Mouse (Mus musculus): ENCODE measurements around the gene Lonrf3. TPM values are rescaled to one million over a fixed set of nuclear protein-coding genes. Genes with fewer than 3 reads are reported as not detected.

The Lonrf3 gene
- total and polyA plus RNA-seq, 3 experiments: not detected

DNA sequence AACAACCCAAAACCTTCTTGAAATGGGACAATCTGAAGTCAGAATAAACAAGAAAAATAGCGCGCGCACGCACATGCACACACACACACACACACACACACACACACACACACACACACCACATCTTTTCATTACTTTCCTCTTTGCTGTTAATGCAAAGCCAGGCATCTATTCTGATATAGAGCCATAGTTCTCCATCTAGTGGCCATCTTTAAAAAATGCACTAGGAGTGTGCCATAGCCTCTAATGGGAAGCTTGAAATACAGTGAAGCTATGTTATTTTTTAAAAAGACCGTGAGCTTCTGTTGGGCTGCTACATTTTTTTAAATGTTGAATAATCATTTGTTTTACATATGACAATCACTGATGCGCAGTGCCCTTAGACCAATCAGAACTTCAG is 65.1 kb downstream of the Lonrf3 start:
- Histone ChIP-seq H3K9ac (ENCODE audit: control insufficient read depth, low read depth, low read length, poor library complexity, severe bottlenecking) (no peak overlapping the region), H3K27ac (ENCODE audit: control insufficient read depth, low read depth, low read length) (no peak overlapping the region), H3K79me2 (ENCODE audit: control insufficient read depth, insufficient read depth, low read length, poor library complexity) (no peaks in the 10 kb centered on the region), H3K4me3 (ENCODE audit: control insufficient read depth in 1 of 2, insufficient read depth in 1 of 2, low read depth in 2 of 2, low read length in 2 of 2) (no peak overlapping the region), H3K9me3 (replicated peaks; ENCODE audit: insufficient read depth, low read length) (no peaks in the 10 kb centered on the region), H3K27me3 (ENCODE audit: control insufficient read depth in 1 of 2, insufficient read depth in 2 of 2, low read length in 2 of 2) (no peaks in the 10 kb centered on the region), H3K4me1 (ENCODE audit: control insufficient read depth in 1 of 2, insufficient read depth in 2 of 2, low read length in 2 of 2) (no peaks in the 10 kb centered on the region), H3K36me3 (ENCODE audit: control insufficient read depth in 1 of 2, insufficient read depth in 2 of 2, low read length in 2 of 2) (no peaks in the 10 kb centered on the region)
- peak; percentile 21 for DNase-seq (ENCODE audit: low read depth, low spot score)
- TF ChIP-seq SMC3 (IDR thresholded peaks at IDR 0.05; ENCODE audit: low read depth, low read length) (peak; percentile 46), ZKSCAN1 (IDR thresholded peaks at IDR 0.05; ENCODE audit: low read depth, low read length) (no peak), POLR2A (IDR thresholded peaks at IDR 0.05; ENCODE audit: control insufficient read depth in 1 of 2, insufficient read depth in 1 of 2, low read depth in 1 of 2, low read length in 2 of 2, poor library complexity in 1 of 2) (no peak), CTCF (IDR thresholded peaks at IDR 0.05 in 2 of 3, conservative IDR thresholded peaks at IDR 0.05 in 1 of 3; ENCODE audit: control insufficient read depth in 1 of 3, insufficient read depth in 1 of 3, low read depth in 2 of 3, low read length in 3 of 3, poor library complexity in 1 of 3, severe bottlenecking in 1 of 3) (peak in 2 of 3 experiments; percentile 12 to 50; a peak in 3 of 6 replicates), RAD21 (IDR thresholded peaks at IDR 0.05; ENCODE audit: low read depth, low read length) (peak; percentile 29)

DNA sequence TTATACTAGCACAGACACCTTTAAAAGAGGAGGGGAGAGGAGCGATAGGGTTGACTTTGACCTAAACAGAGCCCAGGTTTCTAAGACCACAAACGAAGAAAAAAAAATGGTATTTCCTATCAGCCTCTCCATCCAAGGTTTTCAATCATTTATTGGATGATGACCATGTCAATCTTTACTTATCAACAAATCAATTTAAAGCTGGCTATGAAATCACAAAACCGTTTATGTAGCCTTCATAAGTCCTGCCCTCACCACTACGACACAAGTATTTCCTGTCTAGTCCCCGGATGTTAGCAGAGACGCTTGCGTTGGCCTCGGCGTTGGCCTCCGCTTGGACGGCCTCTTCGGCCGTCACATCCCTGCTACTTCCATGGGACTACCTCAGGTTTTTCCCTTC is 72.8 kb downstream of the Lonrf3 start, which contains the start of gene Gm6268:
Gene Gm6268 (plus strand): TSS at position 301 of the 400 bp plus-strand sequence.
- no peak for TF ChIP-seq MEF2A (IDR thresholded peaks at IDR 0.05; ENCODE audit: extremely low read depth, insufficient replicate concordance, low read depth, low read length, poor library complexity, severe bottlenecking)
- TF ChIP-seq MXI1 (IDR thresholded peaks at IDR 0.05; ENCODE audit: low read depth, low read length): no peak
- H3K27ac ChIP-seq (ENCODE audit: control insufficient read depth, low read depth, low read length): no peak within 1 kb of the TSS
- H3K4me1 ChIP-seq (ENCODE audit: control insufficient read depth in 1 of 2, insufficient read depth in 2 of 2, low read length in 2 of 2): no peaks in the 10 kb centered on the region
- H3K9me3 ChIP-seq (replicated peaks; ENCODE audit: insufficient read depth, low read length): no peaks in the 10 kb centered on the region
- H3K9ac ChIP-seq (ENCODE audit: control insufficient read depth, low read depth, low read length, poor library complexity, severe bottlenecking): no peak within 1 kb of the TSS
- DNase-seq (ENCODE audit: low read depth, low spot score): no peak
- H3K36me3 ChIP-seq (ENCODE audit: control insufficient read depth in 1 of 2, insufficient read depth in 2 of 2, low read length in 2 of 2): no peaks in the 10 kb centered on the region
- H3K79me2 ChIP-seq (ENCODE audit: control insufficient read depth, insufficient read depth, low read length, poor library complexity): no peaks in the 10 kb centered on the region
- H3K4me3 ChIP-seq (ENCODE audit: control insufficient read depth in 1 of 2, insufficient read depth in 1 of 2, low read depth in 2 of 2, low read length in 2 of 2): no peak within 1 kb of the TSS
- no peaks in the 10 kb centered on the region; a peak in 1 of 4 replicates for H3K27me3 ChIP-seq (ENCODE audit: control insufficient read depth in 1 of 2, insufficient read depth in 2 of 2, low read length in 2 of 2)

DNA sequence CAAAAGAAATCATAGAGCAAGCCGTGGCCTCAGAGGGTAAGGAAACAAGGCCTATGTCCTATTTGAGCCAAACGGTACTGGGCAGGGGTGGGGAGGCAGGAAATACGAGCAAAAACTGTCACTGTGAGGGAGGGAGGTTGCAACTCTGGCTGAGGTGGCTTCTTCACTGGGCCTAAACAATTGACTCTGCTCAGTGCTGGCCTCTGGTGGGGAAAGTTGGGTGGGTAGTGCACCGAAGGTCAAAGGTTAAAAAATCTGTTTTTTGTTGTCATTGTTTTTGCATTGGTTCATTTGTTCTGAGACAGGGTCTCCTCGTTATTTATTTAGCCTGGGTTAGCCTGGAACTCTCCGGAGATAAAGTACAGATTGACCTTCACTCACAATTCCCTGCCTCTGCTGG is 74.2 kb downstream of the Lonrf3 start:
- H3K9me3 ChIP-seq (replicated peaks; ENCODE audit: insufficient read depth, low read length): no peaks in the 10 kb centered on the region
- no peaks in the 10 kb centered on the region for H3K4me1 ChIP-seq (ENCODE audit: control insufficient read depth in 1 of 2, insufficient read depth in 2 of 2, low read length in 2 of 2)
- no peak overlapping the region for H3K9ac ChIP-seq (ENCODE audit: control insufficient read depth, low read depth, low read length, poor library complexity, severe bottlenecking)
- H3K4me3 ChIP-seq (ENCODE audit: control insufficient read depth in 1 of 2, insufficient read depth in 1 of 2, low read depth in 2 of 2, low read length in 2 of 2): no peak overlapping the region
- H3K79me2 ChIP-seq (ENCODE audit: control insufficient read depth, insufficient read depth, low read length, poor library complexity): no peaks in the 10 kb centered on the region
- H3K27ac ChIP-seq (ENCODE audit: control insufficient read depth, low read depth, low read length): no peak overlapping the region
- H3K27me3 ChIP-seq (ENCODE audit: control insufficient read depth in 1 of 2, insufficient read depth in 2 of 2, low read length in 2 of 2): no peaks in the 10 kb centered on the region; a peak in 1 of 4 replicates
- DNase-seq (ENCODE audit: low read depth, low spot score): no peak
- H3K36me3 ChIP-seq (ENCODE audit: control insufficient read depth in 1 of 2, insufficient read depth in 2 of 2, low read length in 2 of 2): no peaks in the 10 kb centered on the region
- TF ChIP-seq JUND (IDR thresholded peaks at IDR 0.05; ENCODE audit: low read depth, low read length) (no peak), UBTF (IDR thresholded peaks at IDR 0.05; ENCODE audit: borderline replicate concordance, insufficient read depth, low read depth, low read length) (no peak), MAZ (IDR thresholded peaks at IDR 0.05; ENCODE audit: low read depth, low read length) (no peak), SMC3 (IDR thresholded peaks at IDR 0.05; ENCODE audit: low read depth, low read length) (peak; percentile 10; the same call in 1 of the 2 replicates), CTCF (IDR thresholded peaks at IDR 0.05 in 2 of 3, conservative IDR thresholded peaks at IDR 0.05 in 1 of 3; ENCODE audit: control insufficient read depth in 1 of 3, insufficient read depth in 1 of 3, low read depth in 2 of 3, low read length in 3 of 3, poor library complexity in 1 of 3, severe bottlenecking in 1 of 3) (peak; percentile 13 to 32 (median 28); a peak in 4 of 6 replicates), NRF1 (IDR thresholded peaks at IDR 0.05; ENCODE audit: insufficient read depth, low read depth, low read length, poor library complexity, severe bottlenecking) (no peak), MYB (IDR thresholded peaks at IDR 0.05; ENCODE audit: low read depth, low read length) (no peak), KAT2A (conservative IDR thresholded peaks at IDR 0.05; ENCODE audit: low read depth, low read length) (no peak), MAX (IDR thresholded peaks at IDR 0.05; ENCODE audit: low read length) (no peak), CHD1 (IDR thresholded peaks at IDR 0.05; ENCODE audit: low read depth, low read length) (no peak)

All from MEL (cell line).